Mouse (Mus musculus) mesoderm, embryonic 11.5 days (tissue): ENCODE results near the gene Got1.
A peak's percentile ranks its signal among the peaks of the same experiment; 100 is the strongest.

Experiments
- DNase-seq: peaks from one replicate; pipeline ENCODE4 v3.0.0-alpha.2; 2012; ENCODE audit warnings: low read depth, low spot score

The Got1 gene

GRCm38 (mm10) chr19:43487429-43487828 is 37.0 kb downstream of the Got1 start:
- DNase-seq, result peak; percentile 34

GRCm38 (mm10) chr19:43480512-43480911 is 43.9 kb downstream of the Got1 start:
- no peak for DNase-seq

GRCm38 (mm10) chr19:43479431-43479830 is 45.0 kb downstream of the Got1 start:
- no peak for DNase-seq

GRCm38 (mm10) chr19:43478891-43479290 is 45.5 kb downstream of the Got1 start:
- peak; percentile 78 for DNase-seq

- DNase-seq, result no peak
Measured at GRCm38 (mm10) chr19:43477436-43477835, 47.0 kb downstream of the Got1 start.

GRCm38 (mm10) chr19:43476063-43476462 is 48.3 kb downstream of the Got1 start:
- no peak for DNase-seq

- no peak for DNase-seq
Measured at GRCm38 (mm10) chr19:43475642-43476041, 48.8 kb downstream of the Got1 start.

- DNase-seq, result no peak
Measured at GRCm38 (mm10) chr19:43472781-43473180, 51.6 kb downstream of the Got1 start.

- no peak for DNase-seq
Measured at GRCm38 (mm10) chr19:43472331-43472730, 52.1 kb downstream of the Got1 start.

- DNase-seq, result no peak
Measured at GRCm38 (mm10) chr19:43469333-43469732, 55.1 kb downstream of the Got1 start.

GRCm38 (mm10) chr19:43467927-43468685 is 56.3 kb downstream of the Got1 start:
- no peak for DNase-seq

GRCm38 (mm10) chr19:43465601-43466255 is 58.7 kb downstream of the Got1 start:
- DNase-seq, result no peak

- no peak for DNase-seq
Measured at GRCm38 (mm10) chr19:43465076-43465475, 59.3 kb downstream of the Got1 start.

GRCm38 (mm10) chr19:43464294-43464687 is 60.1 kb downstream of the Got1 start:
- DNase-seq, result no peak

- no peak for DNase-seq
Measured at GRCm38 (mm10) chr19:43463546-43464293, 60.7 kb downstream of the Got1 start.

GRCm38 (mm10) chr19:43462141-43462540 is 62.3 kb downstream of the Got1 start:
- DNase-seq, result no peak

GRCm38 (mm10) chr19:43460481-43460880 is 63.9 kb downstream of the Got1 start:
- DNase-seq, result no peak

GRCm38 (mm10) chr19:43459948-43460347 is 64.5 kb downstream of the Got1 start:
- DNase-seq, result no peak

GRCm38 (mm10) chr19:43453025-43453424 is 71.4 kb downstream of the Got1 start:
- no peak for DNase-seq

GRCm38 (mm10) chr19:43452176-43452575 is 72.2 kb downstream of the Got1 start:
- DNase-seq, result no peak

GRCm38 (mm10) chr19:43451563-43451962 is 72.8 kb downstream of the Got1 start:
- DNase-seq, result no peak
